Mouse (Mus musculus): ENCODE measurements around the gene Atl2. TPM values are rescaled to one million over a fixed set of nuclear protein-coding genes. Genes with fewer than 3 reads are reported as not detected.
A peak's percentile ranks its signal among the peaks of the same experiment; 100 is the strongest.

Gene Atl2
- polyA plus RNA-seq, 1 experiment from 2014 or later: 29.7 TPM

DNA sequence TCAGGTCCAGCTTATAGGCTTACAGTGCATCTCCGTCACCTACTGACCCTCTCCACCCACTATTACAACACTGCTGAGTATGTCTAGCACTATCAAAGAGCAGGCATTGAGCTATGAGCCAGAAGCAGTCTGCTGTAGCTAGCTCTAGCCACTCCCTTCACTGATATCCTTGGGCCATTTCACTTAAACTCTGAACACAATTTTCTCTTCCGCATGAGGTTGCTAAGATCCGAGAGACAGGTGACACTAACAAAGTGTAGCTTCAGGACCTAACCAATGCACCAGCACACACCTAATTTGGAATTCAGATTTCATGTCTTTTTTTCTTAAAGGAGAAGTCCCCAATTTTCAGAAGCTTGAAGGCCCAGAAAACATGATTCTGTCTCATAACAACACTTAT is 30.6 kb upstream of the Atl2 start:
- WGBS: 78% methylated on average over 3 of the region's 3 CpGs
- H3K9ac ChIP-seq (ENCODE audit: low read depth, low read length): no peak overlapping the region
- no peak overlapping the region for H3K4me2 ChIP-seq (ENCODE audit: low read depth, low read length)
- no peak for ATAC-seq (ENCODE audit: low read depth)
- no peaks in the 10 kb centered on the region for H3K4me1 ChIP-seq (ENCODE audit: control insufficient read depth, insufficient read depth, low read length)
- no peaks in the 10 kb centered on the region for H3K36me3 ChIP-seq (ENCODE audit: control insufficient read depth, insufficient read depth, low read length)
- DNase-seq (ENCODE audit: low spot score): no peak
- H3K9me3 ChIP-seq (ENCODE audit: control insufficient read depth, low read length): no peaks in the 10 kb centered on the region
- H3K27ac ChIP-seq (replicated peaks; ENCODE audit: low read depth, low read length): no peak overlapping the region
- no peak overlapping the region for H3K4me3 ChIP-seq (ENCODE audit: low read depth, low read length)
- no peaks in the 10 kb centered on the region for H3K27me3 ChIP-seq (replicated peaks; ENCODE audit: control insufficient read depth, insufficient read depth, low read length)

DNA sequence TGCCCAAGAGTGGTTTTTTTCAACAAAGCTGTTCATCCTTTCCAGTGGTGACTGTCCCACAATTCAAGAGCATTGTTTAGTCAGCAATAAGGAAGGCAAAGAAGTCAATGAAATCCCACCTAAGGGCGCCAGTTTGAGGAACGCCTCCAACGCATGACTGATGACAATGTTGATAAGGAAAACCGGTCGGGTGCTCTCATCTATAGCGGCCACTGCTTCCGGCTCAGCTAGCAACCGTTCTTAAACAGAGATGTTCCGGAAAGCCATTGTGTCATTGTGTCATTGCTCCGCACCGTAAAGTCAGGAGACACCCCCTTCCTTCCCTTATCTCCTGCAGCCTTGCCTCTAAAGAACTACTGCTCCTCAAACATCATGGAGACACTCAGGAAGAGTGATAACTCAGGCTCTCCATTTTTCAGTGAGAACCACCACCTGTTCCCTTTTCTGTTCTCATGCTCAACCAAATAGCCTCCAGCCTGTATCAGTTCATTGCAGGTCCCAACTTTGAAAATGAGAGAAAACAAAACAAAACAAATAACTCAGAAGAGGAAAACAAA is 30.0 kb upstream of the Atl2 start:
- no peak for DNase-seq (ENCODE audit: low spot score)
- 92% methylated on average over 11 of the region's 11 CpGs for WGBS

GRCm38 (mm10) chr17:79920355-79920754 is 24.4 kb upstream of the Atl2 start:
- Histone ChIP-seq H3K4me1 (ENCODE audit: control insufficient read depth, insufficient read depth, low read length) (no peaks in the 10 kb centered on the region), H3K4me3 (ENCODE audit: low read depth, low read length) (no peak overlapping the region), H3K9me3 (ENCODE audit: control insufficient read depth, low read length) (no peaks in the 10 kb centered on the region), H3K4me2 (ENCODE audit: low read depth, low read length) (no peak overlapping the region), H3K27ac (replicated peaks; ENCODE audit: low read depth, low read length) (no peak overlapping the region), H3K36me3 (ENCODE audit: control insufficient read depth, insufficient read depth, low read length) (no peaks in the 10 kb centered on the region), H3K27me3 (replicated peaks; ENCODE audit: control insufficient read depth, insufficient read depth, low read length) (0 out of 2 replicates have a peak, but pooled peaks cover 4% of the 10 kb centered on the region), H3K9ac (ENCODE audit: low read depth, low read length) (no peak overlapping the region)
- no peak for DNase-seq (ENCODE audit: low spot score)
- WGBS: 72% methylated on average over 2 of the region's 2 CpGs
- no peak for ATAC-seq (ENCODE audit: low read depth)

More for the DNA sequence above, 30.0 kb upstream of the Atl2 start:
- Histone ChIP-seq H3K9ac (ENCODE audit: low read depth, low read length) (no peak overlapping the region), H3K27ac (replicated peaks; ENCODE audit: low read depth, low read length) (no peak overlapping the region), H3K4me1 (ENCODE audit: control insufficient read depth, insufficient read depth, low read length) (no peaks in the 10 kb centered on the region), H3K4me3 (ENCODE audit: low read depth, low read length) (no peak overlapping the region), H3K27me3 (replicated peaks; ENCODE audit: control insufficient read depth, insufficient read depth, low read length) (no peaks in the 10 kb centered on the region), H3K4me2 (ENCODE audit: low read depth, low read length) (no peak overlapping the region), H3K36me3 (ENCODE audit: control insufficient read depth, insufficient read depth, low read length) (no peaks in the 10 kb centered on the region), H3K9me3 (ENCODE audit: control insufficient read depth, low read length) (no peaks in the 10 kb centered on the region)
- ATAC-seq (ENCODE audit: low read depth): no peak

DNA sequence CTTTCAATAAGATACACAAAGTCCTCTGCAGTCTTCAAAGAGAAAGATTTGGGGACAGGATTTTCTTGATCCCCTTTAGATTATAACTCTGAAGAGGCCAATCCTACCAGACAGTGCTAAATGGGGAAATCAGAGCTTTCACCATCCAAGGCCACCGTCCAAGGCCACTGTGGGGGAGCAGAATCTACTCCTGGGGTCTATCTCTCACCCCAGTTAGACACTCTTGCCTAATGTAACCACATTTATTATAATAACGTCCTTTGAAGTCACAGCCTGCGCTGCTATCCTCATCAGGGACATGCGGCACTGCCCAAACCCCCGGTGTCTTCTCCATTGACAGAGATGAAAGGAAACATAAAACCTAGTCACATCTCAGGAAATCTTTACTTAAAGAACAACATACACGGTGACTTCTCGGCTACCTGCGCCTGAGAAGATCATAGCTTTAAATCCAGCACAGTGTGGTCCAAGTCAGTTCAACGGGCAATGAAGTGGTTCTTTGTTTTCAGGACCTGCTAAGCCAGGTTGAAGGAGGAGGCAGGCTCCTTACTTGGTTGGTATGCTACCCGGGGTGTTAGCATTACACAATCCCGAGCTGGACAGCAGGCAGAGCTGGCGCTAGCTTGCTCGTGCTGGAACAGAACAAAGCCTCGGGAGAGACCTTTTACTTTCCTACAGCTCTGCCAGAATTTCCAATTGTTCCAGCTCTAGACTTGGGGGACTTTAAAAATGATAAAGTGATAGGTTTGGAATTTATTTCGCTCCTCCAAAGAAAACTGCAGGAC is 23.8 kb upstream of the Atl2 start:
- Histone ChIP-seq H3K4me1 (ENCODE audit: control insufficient read depth, insufficient read depth, low read length) (no peaks in the 10 kb centered on the region), H3K36me3 (ENCODE audit: control insufficient read depth, insufficient read depth, low read length) (no peaks in the 10 kb centered on the region), H3K4me2 (ENCODE audit: low read depth, low read length) (no peak overlapping the region), H3K9ac (ENCODE audit: low read depth, low read length) (no peak overlapping the region), H3K27me3 (replicated peaks; ENCODE audit: control insufficient read depth, insufficient read depth, low read length) (0 out of 2 replicates have a peak, but pooled peaks cover 4% of the 10 kb centered on the region), H3K4me3 (ENCODE audit: low read depth, low read length) (no peak overlapping the region), H3K27ac (replicated peaks; ENCODE audit: low read depth, low read length) (no peak overlapping the region), H3K9me3 (ENCODE audit: control insufficient read depth, low read length) (no peaks in the 10 kb centered on the region)
- peak; percentile 58 for DNase-seq (ENCODE audit: low spot score)
- ATAC-seq (ENCODE audit: low read depth): no peak
- 48% methylated on average over 15 of the region's 15 CpGs for WGBS

DNA sequence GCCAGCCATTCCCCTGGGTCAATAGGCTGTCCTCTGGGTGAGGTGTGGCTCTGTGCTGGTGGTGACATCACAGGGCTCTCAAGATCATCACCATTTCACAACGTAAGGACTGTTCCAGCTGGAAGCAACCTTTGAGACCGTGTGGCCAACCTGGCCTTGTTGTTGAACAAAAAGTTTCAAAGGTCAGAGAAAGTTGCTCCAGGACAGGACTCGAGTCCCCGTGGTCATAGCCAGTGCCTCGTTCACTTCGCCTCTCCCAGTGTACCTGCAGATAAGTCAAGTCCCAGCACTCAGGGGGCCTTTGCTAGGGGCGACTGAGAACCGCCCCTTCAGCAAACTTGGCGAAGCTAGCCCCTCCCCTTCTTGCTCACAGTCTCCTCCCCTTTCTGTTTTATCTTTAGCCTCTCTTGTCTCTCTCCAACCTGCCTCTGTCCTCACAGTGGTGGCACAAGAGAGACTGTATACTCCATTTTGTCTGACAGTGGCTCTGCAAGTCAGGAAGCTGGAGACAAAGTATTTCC is 22.6 kb upstream of the Atl2 start:
- Histone ChIP-seq H3K27ac (replicated peaks; ENCODE audit: low read depth, low read length) (no peak overlapping the region), H3K4me1 (ENCODE audit: control insufficient read depth, insufficient read depth, low read length) (no peaks in the 10 kb centered on the region), H3K9me3 (ENCODE audit: control insufficient read depth, low read length) (no peaks in the 10 kb centered on the region), H3K36me3 (ENCODE audit: control insufficient read depth, insufficient read depth, low read length) (no peaks in the 10 kb centered on the region), H3K4me2 (ENCODE audit: low read depth, low read length) (no peak overlapping the region), H3K4me3 (ENCODE audit: low read depth, low read length) (no peak overlapping the region), H3K27me3 (replicated peaks; ENCODE audit: control insufficient read depth, insufficient read depth, low read length) (0 out of 2 replicates have a peak, but pooled peaks cover 4% of the 10 kb centered on the region), H3K9ac (ENCODE audit: low read depth, low read length) (no peak overlapping the region)
- DNase-seq (ENCODE audit: low spot score) (no peak), ATAC-seq (ENCODE audit: low read depth) (no peak)
- 33% methylated on average over 9 of the region's 9 CpGs for WGBS

- 68% methylated on average over 9 of the region's 9 CpGs for WGBS
- H3K27ac ChIP-seq (replicated peaks; ENCODE audit: low read depth, low read length): no peak overlapping the region
- no peaks in the 10 kb centered on the region for H3K9me3 ChIP-seq (ENCODE audit: control insufficient read depth, low read length)
- ATAC-seq (ENCODE audit: low read depth) (no peak), DNase-seq (ENCODE audit: low spot score) (no peak)
- H3K9ac ChIP-seq (ENCODE audit: low read depth, low read length): no peak overlapping the region
- H3K4me3 ChIP-seq (ENCODE audit: low read depth, low read length): no peak overlapping the region
- no peaks in the 10 kb centered on the region; the same call in 1 of the 2 replicates for H3K4me1 ChIP-seq (ENCODE audit: control insufficient read depth, insufficient read depth, low read length)
- H3K36me3 ChIP-seq (ENCODE audit: control insufficient read depth, insufficient read depth, low read length): no peaks in the 10 kb centered on the region
- no peak overlapping the region for H3K4me2 ChIP-seq (ENCODE audit: low read depth, low read length)
- 0 out of 2 replicates have a peak, but pooled peaks cover 4% of the 10 kb centered on the region for H3K27me3 ChIP-seq (replicated peaks; ENCODE audit: control insufficient read depth, insufficient read depth, low read length)
These were observed 21.1 kb upstream of the Atl2 start for GRCm38 (mm10) chr17:79916996-79917395.

- DNase-seq (ENCODE audit: low spot score) (no peak), ATAC-seq (ENCODE audit: low read depth) (no peak)
- WGBS: 72% methylated on average over 2 of the region's 2 CpGs
These were observed 16.3 kb upstream of the Atl2 start for GRCm38 (mm10) chr17:79912174-79912573.

GRCm38 (mm10) chr17:79911718-79912117 is 15.8 kb upstream of the Atl2 start:
- no peak overlapping the region for H3K4me3 ChIP-seq (ENCODE audit: low read depth, low read length)
- DNase-seq (ENCODE audit: low spot score) (peak; percentile 43), ATAC-seq (ENCODE audit: low read depth) (no peak)
- no peak overlapping the region for H3K4me2 ChIP-seq (ENCODE audit: low read depth, low read length)
- no peaks in the 10 kb centered on the region for H3K36me3 ChIP-seq (ENCODE audit: control insufficient read depth, insufficient read depth, low read length)
- H3K9ac ChIP-seq (ENCODE audit: low read depth, low read length): no peak overlapping the region
- H3K27ac ChIP-seq (replicated peaks; ENCODE audit: low read depth, low read length): no peak overlapping the region
- 46% methylated on average over 3 of the region's 3 CpGs for WGBS
- 0 out of 2 replicates have a peak, but pooled peaks cover 4% of the 10 kb centered on the region for H3K27me3 ChIP-seq (replicated peaks; ENCODE audit: control insufficient read depth, insufficient read depth, low read length)
- H3K4me1 ChIP-seq (ENCODE audit: control insufficient read depth, insufficient read depth, low read length): peaks cover 5% of the 10 kb centered on the region; the same call in 1 of the 2 replicates
- no peaks in the 10 kb centered on the region for H3K9me3 ChIP-seq (ENCODE audit: control insufficient read depth, low read length)

More at GRCm38 (mm10) chr17:79912174-79912573, 16.3 kb upstream of the Atl2 start:
- Histone ChIP-seq H3K9ac (ENCODE audit: low read depth, low read length) (no peak overlapping the region), H3K4me2 (ENCODE audit: low read depth, low read length) (no peak overlapping the region), H3K27me3 (replicated peaks; ENCODE audit: control insufficient read depth, insufficient read depth, low read length) (0 out of 2 replicates have a peak, but pooled peaks cover 4% of the 10 kb centered on the region), H3K27ac (replicated peaks; ENCODE audit: low read depth, low read length) (no peak overlapping the region), H3K9me3 (ENCODE audit: control insufficient read depth, low read length) (no peaks in the 10 kb centered on the region), H3K4me1 (ENCODE audit: control insufficient read depth, insufficient read depth, low read length) (peaks cover 5% of the 10 kb centered on the region; the same call in 1 of the 2 replicates), H3K4me3 (ENCODE audit: low read depth, low read length) (no peak overlapping the region), H3K36me3 (ENCODE audit: control insufficient read depth, insufficient read depth, low read length) (no peaks in the 10 kb centered on the region)

Data from embryonic facial prominence, embryonic 14.5 days (tissue).